8 mouse cellular contexts compared by ENCODE assay signal in genomic region chr11:44517561-44518280, GRCm38 (mm10). TPM values are rescaled to one million over a fixed set of nuclear protein-coding genes. Genes with fewer than 3 reads are reported as not detected.
DNase-seq lines count a peak whose midpoint lies in the region; ATAC-seq and TF ChIP-seq lines count a peak whose summit lies in the region.

No protein-coding gene starts in this region.

- H3K27ac ChIP-seq in forebrain, embryonic 14.5 days (ENCODE audit: low read depth, low read length), result no peak overlapping the region
- H3K27ac ChIP-seq in liver, embryonic 14.5 days, result peak overlapping the region; percentile 89

- peak; percentile 52 for TF ChIP-seq CTCF in liver, embryonic 14.5 days (IDR thresholded peaks at IDR 0.05; ENCODE audit: low read depth)

- H3K36me3 ChIP-seq in forebrain, embryonic 14.5 days (ENCODE audit: control insufficient read depth, insufficient read depth, low read length), result no peaks in the 10 kb centered on the region
- peaks cover 7% of the 10 kb centered on the region for H3K36me3 ChIP-seq in liver, embryonic 14.5 days (replicated peaks; ENCODE audit: control insufficient read depth, insufficient read depth, low read depth)

- H3K9ac ChIP-seq in forebrain, embryonic 14.5 days (ENCODE audit: low read length), result peak overlapping the region; percentile 98; the same call in 1 of the 2 replicates
- H3K9ac ChIP-seq in liver, embryonic 14.5 days (replicated peaks), result peak overlapping the region; percentile 98

- peak overlapping the region; percentile 85 for H3K4me2 ChIP-seq in forebrain, embryonic 14.5 days (ENCODE audit: low read length)
- peak overlapping the region; percentile 99 for H3K4me2 ChIP-seq in liver, embryonic 14.5 days (ENCODE audit: low read depth)

- ATAC-seq in forebrain, embryonic 14.5 days, result no peak
- no peak for ATAC-seq in liver, embryonic 14.5 days (ENCODE audit: insufficient read depth)

- H3K4me1 ChIP-seq in forebrain, embryonic 14.5 days (ENCODE audit: control insufficient read depth, insufficient read depth, low read length), result 0 out of 2 replicates have a peak, but pooled peaks cover 7% of the 10 kb centered on the region
- peaks cover 46 to 51% of the 10 kb centered on the region in 2 experiments for H3K4me1 ChIP-seq in liver, embryonic 14.5 days (replicated peaks; ENCODE audit: control insufficient read depth in 2 of 2, insufficient read depth in 2 of 2, low read length in 1 of 2)

- no peaks in the 10 kb centered on the region for H3K9me3 ChIP-seq in forebrain, embryonic 14.5 days (replicated peaks; ENCODE audit: control insufficient read depth, low read length)
- no peaks in the 10 kb centered on the region for H3K9me3 ChIP-seq in liver, embryonic 14.5 days (ENCODE audit: control insufficient read depth, low read length)

- DNase-seq in cerebellum, postnatal 10 days, result peak; percentile 23 to 39
- no peak for DNase-seq in cerebellum, adult 11 months
- peak; percentile 12 for DNase-seq in 3T3-L1 (ENCODE audit: low read depth, low spot score)
- peak; percentile 16 for DNase-seq in forebrain, embryonic 14.5 days (ENCODE audit: low spot score)
- no peak for DNase-seq in liver, embryonic 14.5 days (ENCODE audit: low read depth in 3 of 3, low spot score in 3 of 3)
- DNase-seq in natural killer cell, adult 2 months (ENCODE audit: low spot score in 2 of 2), result no peak
- no peak for DNase-seq in adrenal gland, postnatal 25 days
- no peak for DNase-seq in layer of hippocampus, adult 11-12 months (ENCODE audit: low spot score)

- 43% methylated on average over 6 of the region's 6 CpGs for WGBS in forebrain, embryonic 14.5 days
- 58% methylated on average over 6 of the region's 6 CpGs for WGBS in liver, embryonic 14.5 days (ENCODE audit: insufficient replicate concordance)

- TF ChIP-seq EP300 in liver, embryonic 14.5 days (IDR thresholded peaks at IDR 0.05; ENCODE audit: low read depth), result no peak

- H3K4me3 ChIP-seq in forebrain, embryonic 14.5 days (ENCODE audit: low read depth, low read length), result peak overlapping the region; percentile 96; the same call in 1 of the 2 replicates
- H3K4me3 ChIP-seq in liver, embryonic 14.5 days (ENCODE audit: insufficient read depth in 1 of 2, low read depth in 2 of 2, low read length in 2 of 2), result peak overlapping the region in 1 of 2 experiments; percentile 100; a peak in 2 of 4 replicates

- H3K27me3 ChIP-seq in forebrain, embryonic 14.5 days (replicated peaks; ENCODE audit: control insufficient read depth, insufficient read depth, low read length), result no peaks in the 10 kb centered on the region
- no peaks in the 10 kb centered on the region for H3K27me3 ChIP-seq in liver, embryonic 14.5 days (ENCODE audit: control insufficient read depth, insufficient read depth, low read length)

RNA-seq across cellular contexts. Expression of gene Rnf145, which starts 1.0 kb away (rescaled TPM):
- 92.6 and 102 TPM in 2 replicates for polyA plus RNA-seq in forebrain, embryonic 14.5 days (2014; fragmentation: Nextera tagmentation; extraction: Ambion mirVana)
- polyA plus RNA-seq in liver, embryonic 14.5 days (2012; rRNA removed), result 40.8 and 45.8 TPM in 2 replicates
- polyA plus RNA-seq in liver, embryonic 14.5 days (2014; fragmentation: Nextera tagmentation; extraction: Ambion mirVana), result 49.0 and 54.7 TPM in 2 replicates
- 61.7 and 111 TPM in 2 replicates for total RNA-seq in adrenal gland, postnatal 25 days (2021)

RNA-seq across cellular contexts. Expression of gene Ublcp1, which starts 47.4 kb away (rescaled TPM):
- 65.0 and 74.5 TPM in 2 replicates for polyA plus RNA-seq in forebrain, embryonic 14.5 days (2014; fragmentation: Nextera tagmentation; extraction: Ambion mirVana)
- polyA plus RNA-seq in liver, embryonic 14.5 days (2012; rRNA removed), result 17.2 and 30.4 TPM in 2 replicates
- 46.6 and 49.1 TPM in 2 replicates for polyA plus RNA-seq in liver, embryonic 14.5 days (2014; fragmentation: Nextera tagmentation; extraction: Ambion mirVana)
- total RNA-seq in adrenal gland, postnatal 25 days (2021), result 48.2 and 49.6 TPM in 2 replicates

Comparison
In these comparisons a context has a peak if more than half of its experiments do, and no peak if none do; other contexts are left out.
1. DNase-seq: peak in cerebellum, postnatal 10 days (2 of 2), 3T3-L1 (single experiment) and forebrain, embryonic 14.5 days (single experiment); none in cerebellum, adult 11 months (single experiment), liver, embryonic 14.5 days (0 of 3), natural killer cell, adult 2 months (0 of 2), adrenal gland, postnatal 25 days (single experiment) and layer of hippocampus, adult 11-12 months (single experiment).